Mouse (Mus musculus) kidney, adult 2 months (tissue): ENCODE measurements around the gene Col24a1.

ENCODE experiments used
- CTCF ChIP-seq: fragments of 200-500 bp; conservative IDR thresholded peaks from 2 replicates; pipeline ENCODE4 v1.5.1; 2011; ENCODE audit warnings: low read depth, mild to moderate bottlenecking, control low read depth, low read length, moderate library complexity, mixed read lengths; ENCODE audit not compliant: insufficient read depth, insufficient read length
- POLR2A ChIP-seq: fragments of 200-500 bp; IDR thresholded peaks from one replicate; pipeline ENCODE4 v1.6.1; 2011; ENCODE audit warnings: low read depth, low read length, control low read depth

DNA sequence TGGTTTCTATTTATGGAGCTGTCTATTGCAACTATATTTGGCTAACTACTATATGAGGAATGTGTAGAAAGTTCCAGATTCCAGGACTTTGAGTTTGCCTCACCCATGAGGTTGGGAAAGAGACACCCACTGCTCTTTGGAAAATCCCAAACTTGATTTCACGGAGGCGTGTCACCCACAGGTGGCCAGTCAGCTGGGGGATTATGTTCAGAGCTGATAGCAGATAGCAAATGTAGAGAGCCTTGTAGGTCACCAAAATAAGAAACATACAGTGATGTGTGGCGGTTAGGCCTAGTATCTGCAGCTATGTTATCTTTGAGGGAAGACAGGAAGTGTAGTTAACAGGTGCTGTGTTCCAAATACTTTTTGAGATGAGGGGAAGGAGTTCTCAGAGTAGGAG is 56.4 kb downstream of the Col24a1 start:
- TF ChIP-seq POLR2A = no peak
- TF ChIP-seq CTCF = no peak
